Mouse (Mus musculus) cerebral cortex, adult 2 months (tissue): Measurements from ENCODE around the gene Orm3.

ENCODE experiments used
- WGBS: fragments of 180-500 bp; shearing (Covaris S2); methylation state at CpG from one replicate; pipeline ENCODE4 v1.1.7; 2018; 5-methylcytosine and 5-hydroxymethylcytosine counted together

The Orm3 gene

DNA sequence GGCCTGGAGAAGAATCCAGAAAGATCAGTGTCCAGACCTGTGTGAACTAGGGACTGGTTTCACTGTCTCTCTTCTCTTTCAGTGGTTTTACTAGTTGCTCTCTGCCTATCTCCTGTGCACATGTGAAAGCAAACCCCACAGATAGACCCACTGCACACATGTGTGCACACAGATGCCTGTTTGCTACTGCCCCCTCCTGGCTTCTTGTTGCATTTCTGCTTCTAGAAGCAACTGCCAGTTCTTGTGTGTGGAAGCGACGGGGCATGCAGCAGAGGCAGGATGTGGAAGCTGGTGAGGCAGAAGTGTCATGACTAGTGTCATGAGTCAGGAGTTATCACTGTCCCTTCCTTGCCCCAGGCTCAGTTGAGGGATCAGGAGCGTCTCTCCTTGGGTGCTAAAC, 15.9 kb downstream of the Orm3 start:
- WGBS: 77% methylated on average over 3 of the region's 3 CpGs

DNA sequence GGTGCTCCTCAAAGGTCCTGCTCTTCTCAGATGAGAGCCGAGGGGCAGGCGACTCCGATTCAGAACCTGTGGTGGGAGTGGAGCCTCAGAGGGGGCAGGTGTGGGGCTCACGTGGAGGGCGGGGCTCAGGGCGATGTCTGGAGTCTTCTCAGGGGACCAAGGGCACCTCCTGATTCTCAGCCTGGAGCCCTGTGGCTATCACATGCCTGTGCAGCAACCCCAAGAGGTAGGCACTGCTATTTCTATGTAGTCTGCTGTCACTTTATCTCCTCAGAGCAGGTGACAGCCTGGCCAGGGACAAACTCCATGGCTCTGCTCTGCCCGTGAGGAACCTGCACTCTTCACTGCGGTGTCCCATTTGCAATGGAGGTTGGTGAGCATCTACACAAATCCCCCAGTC, 17.4 kb downstream of the Orm3 start:
- WGBS: 95% methylated on average over 8 of the region's 8 CpGs

DNA sequence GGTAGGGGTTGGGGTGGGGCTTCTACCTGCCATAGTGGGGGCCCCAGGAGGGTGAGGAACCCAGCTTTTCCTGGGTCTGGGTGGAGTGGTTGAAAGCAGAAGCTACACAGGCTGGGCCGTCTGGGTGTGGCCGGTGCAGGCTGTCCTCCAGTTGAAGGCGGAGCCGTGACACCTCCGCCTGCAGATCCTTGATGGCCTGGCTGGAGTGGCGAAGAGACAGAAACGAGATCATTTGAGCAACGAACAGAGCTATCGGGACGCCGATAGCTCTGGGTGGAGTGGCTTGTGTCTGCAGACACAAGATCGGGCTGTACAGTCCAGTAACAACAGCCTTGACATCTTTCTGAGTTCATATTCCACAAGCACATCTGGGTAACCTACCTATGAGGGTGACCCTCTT, 18.4 kb downstream of the Orm3 start:
- 96% methylated on average over 12 of the region's 12 CpGs for WGBS

DNA sequence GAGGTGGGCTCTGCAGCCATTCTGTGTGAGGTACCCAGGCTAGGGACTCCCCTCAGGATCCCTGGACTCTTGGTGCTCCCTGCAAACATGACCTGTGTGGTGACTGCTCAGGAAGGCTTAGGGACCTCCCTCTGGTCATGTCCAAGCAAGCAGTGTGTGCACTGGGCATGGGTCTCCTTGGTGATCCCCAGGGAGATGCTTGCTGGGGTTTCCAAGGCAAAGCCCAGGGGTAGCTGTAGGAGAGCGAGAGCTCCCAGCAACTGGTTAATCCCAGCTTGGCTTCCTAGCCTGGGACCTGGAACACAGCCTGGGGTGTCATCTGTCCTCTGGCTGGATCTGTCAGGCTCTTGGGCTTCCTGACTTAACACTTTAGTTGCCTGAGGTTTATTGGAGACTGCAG, 19.4 kb downstream of the Orm3 start:
- WGBS: 73% methylated on average over 1 of the region's 1 CpGs

DNA sequence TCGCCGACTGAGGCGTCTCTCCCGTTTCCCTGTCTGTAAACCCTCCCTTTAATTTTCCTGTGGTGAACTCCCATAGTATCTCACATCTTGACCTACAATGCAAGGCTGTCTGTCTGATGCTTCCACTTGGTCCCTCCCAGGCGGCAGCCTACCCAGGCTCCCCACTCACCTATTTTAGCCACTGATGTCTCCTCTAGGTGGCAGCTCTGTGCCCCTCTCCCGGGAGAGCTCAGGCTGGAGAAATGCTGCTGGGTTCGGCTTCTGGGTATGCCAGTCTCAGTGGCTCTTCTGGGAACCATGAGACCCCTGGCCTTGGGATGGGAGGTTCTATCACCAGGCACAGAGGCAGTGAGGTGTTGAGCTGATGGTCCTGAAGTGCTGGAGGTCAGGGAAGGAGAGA, 21.5 kb downstream of the Orm3 start:
- WGBS: 79% methylated on average over 7 of the region's 7 CpGs

DNA sequence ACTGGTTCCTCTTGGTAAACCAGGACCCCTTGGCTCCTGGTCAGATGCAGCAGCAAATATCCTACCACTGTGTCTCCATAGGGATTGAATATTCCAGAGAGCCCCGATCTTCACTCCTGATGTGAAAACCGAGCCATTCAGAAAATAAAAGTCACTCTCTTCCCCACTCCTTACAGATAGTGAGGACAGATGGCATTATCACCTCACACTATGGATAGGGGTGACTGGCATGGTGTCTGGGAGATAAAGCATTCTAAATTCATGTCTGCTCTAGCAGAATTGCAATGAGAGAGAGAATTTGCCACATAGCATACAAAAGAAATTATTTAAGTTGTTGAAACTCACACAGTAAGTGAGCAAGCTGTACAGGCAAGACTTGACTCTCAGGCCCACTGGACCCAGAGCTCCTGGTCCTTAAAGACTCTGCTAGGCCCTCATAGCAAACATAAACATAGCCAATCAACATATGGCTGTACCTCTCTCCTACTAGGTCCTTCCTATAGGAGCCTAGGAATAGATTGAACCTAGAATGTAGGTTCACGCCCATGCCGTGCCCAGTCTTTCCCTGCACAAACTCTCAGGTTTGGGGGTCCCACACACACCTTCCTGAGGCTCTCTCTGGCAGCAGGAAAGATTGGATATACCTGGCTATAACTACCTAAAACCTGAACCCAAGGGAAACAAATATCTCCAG, 26.9 kb downstream of the Orm3 start:
- 89% methylated on average over 4 of the region's 4 CpGs for WGBS

DNA sequence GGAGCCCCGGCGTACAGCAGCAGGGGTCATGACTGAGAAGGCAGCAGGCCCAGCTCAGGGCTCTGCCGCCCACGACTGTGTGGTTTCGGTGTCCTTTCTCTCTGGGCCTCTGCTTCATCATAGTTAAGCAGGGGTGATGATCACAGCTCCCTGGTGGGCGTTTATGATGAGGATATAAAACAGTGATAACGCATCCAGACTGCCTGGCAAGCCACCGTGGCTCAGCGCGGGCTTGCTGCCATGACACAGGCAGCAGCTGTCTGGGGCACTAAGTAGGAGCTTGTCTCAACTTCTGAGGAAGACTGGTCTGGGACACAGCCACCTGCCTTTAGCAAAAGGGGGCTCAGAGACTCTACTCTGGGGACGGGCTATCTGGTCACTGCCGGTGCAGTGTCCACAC, 27.5 kb downstream of the Orm3 start:
- WGBS: 62% methylated on average over 12 of the region's 12 CpGs

DNA sequence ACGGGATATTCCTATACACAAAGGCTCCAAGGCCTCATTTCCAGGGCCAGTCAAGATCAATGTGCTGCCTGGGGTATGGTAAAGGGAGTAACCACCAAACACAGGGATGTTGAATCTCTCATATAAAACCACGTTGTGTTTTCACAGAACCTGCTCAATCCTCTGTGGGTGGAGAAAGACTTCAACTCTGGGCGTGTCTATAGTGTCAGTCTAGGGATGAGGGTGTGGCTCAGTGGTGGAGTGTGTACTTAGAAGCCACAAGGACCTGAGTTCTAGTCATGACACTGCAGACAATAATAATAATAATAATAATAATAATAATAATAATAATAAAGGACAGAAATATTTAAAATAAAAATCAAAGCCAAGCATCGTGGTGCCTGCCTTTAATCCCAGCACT, 28.3 kb downstream of the Orm3 start:
- WGBS: 86% methylated on average over 4 of the region's 4 CpGs

DNA sequence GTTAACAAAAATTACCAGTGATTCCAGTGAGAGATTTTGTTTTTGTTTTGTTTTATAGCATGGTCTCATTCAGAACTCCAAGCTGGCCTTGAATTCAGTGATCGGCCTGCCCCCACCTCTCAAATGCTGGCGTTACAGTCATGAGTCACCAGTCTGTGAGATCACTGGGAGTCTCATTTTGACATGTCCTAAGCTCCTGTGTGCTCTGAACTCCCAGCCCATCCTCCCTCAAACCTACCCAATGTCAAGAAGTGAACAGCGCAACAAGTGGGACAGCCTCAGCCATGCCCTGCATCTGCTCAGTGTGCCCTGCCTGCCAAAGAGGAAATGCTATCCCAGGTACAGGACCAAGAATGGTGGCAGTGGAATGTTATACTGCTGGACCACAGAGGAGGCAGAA, 29.3 kb downstream of the Orm3 start:
- 87% methylated on average over 3 of the region's 3 CpGs for WGBS

DNA sequence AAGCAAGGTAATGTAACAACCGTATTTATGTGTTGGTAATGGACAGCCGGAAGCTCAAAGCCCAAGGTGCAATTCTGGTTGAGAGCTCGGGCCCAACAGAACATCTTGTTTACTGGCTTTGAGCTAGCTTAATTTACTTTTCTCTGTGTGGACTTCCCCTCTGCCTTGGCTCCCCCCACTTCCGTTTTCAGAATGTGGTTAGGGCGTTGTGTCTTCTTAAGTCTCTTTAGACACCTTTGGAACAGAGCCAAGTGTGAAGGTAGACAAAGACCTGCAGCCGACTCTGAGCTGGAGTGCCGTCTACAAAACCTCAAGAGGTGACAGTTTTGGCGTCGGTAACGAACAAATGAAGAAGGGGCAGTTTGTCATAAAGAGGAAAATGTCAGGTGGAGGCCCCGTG, 29.8 kb downstream of the Orm3 start:
- 66% methylated on average over 11 of the region's 11 CpGs for WGBS

DNA sequence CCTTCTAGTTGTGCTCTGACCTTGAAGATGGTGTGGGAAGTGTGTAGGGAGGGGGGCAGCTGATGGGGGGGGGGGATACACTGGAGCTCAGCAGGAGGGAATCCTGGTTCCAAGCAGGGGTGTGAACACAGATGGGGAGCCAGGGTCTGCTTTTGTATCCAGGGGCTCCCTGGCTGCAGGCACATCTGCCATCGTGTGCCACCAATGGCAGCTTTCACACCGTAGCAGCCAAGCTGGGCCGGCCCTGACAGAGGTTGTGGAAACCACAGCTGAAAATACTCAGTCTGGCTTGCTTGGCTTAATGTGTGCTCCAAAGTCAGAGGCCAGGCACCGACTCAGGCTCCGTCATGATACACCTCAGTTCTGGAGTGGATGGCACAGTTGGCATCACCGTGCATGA, 32.1 kb downstream of the Orm3 start:
- 68% methylated on average over 6 of the region's 6 CpGs for WGBS

DNA sequence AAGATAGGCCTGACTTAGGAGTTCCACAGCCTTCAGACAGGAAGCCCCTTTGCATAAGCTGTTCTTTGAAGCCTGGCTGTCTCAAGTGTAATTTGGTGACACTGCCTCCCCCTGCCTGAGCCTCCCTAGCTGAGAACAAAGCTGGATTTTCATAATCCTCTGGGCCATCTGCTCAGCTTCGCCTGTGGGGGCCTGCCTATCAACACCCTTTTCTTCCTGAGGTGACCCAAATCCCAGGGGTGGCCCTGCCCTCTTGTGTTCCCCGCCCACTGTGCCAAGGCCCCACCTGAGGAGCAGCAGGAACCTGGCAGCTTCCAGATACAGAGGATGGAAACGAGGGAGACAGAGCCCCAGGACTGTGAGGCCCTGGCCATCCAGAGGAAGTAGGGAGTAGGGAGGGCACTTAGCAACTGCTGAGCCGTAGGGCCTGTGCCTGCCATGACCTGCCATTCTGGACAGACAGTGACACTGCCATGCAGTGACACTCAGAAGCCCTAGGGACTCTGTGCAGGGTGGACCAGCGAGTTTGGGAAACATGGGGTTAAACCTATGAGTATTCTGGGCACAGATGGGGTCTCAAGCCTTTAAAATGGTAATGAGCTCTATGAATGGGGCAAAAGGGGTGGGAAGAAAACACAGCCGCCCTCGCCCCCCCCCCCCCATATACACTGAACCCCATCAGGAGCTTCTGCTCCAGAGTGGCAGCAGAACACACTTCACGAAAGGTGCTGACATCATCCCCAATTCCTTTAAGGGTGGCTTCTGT, 33.3 kb downstream of the Orm3 start:
- WGBS: 65% methylated on average over 8 of the region's 8 CpGs

DNA sequence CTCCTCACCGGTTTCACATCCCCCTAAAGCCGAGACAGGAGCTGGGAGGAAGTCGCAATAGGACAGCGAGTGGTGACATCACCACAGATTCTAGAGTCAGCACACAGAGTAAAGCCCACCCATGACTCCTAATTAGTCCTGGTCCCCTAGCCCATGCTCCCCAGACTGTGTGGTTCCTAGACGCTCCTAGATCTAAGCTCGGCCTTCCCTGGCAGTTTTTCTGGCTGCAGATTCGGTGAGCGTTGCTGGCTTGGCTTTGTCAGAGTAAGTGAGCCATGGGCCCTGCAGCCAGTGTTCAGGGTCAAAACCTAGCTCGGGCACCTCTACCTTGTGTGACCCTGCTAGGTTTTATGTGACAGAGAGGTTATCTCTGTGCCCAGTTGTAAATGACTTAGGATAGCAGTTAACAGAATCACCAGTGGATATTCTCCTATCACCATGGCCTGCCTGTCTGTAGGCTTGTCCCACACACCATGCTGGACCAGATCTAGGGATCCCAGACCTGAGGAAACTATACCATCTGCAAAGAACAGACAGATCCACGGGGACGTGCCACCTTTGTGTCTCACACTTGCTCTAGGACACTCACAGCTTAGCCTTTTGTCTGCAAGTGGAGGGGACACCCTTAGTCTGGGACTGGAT, 34.0 kb downstream of the Orm3 start:
- WGBS: 78% methylated on average over 11 of the region's 11 CpGs

DNA sequence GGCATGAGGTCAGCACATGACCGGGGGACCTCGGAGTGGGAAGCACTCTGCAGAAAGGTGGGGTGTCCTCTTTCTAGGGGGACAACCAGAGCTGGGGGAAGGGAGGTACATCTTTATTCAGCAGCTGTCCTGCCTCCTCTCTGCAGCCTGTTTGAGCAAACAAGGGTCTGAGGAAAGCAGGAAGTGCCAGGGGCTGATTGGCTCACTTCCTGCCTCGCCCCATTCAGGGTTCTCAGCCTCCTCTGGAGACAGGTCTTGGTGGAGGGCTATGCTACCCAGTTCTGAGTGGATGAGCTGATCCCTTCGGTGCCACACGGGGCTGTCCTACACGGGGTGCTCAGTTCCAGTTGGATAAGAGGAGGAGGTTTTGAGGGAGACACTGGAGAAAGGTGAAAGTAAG, 35.4 kb downstream of the Orm3 start:
- WGBS: 74% methylated on average over 6 of the region's 6 CpGs

DNA sequence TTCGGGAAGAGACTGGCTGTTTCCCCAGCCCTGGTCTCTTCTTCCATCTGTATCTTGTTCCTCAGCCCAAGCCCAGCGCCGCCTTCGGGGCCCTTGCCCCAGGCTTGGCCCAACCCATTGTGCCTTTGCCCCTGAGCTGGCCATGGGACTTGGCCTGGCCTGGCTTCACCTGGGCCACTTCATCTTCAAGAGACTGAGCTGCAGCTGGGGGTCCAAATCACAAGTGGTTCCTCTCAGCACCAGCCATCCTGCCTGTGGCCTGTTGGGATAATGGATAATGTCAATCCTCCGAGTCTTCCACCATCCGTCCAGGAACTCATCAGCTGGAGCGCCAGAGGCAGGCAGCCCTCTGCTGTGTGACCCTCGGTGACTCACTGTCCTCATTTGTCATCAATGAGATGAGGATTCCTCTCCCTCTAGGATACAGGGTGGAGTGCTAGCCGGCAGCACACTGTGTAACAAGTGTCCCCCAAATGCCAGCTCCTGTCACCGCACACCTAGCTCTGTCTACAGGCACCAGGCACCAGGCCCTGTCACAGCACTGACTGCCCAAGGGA, 42.1 kb downstream of the Orm3 start:
- 94% methylated on average over 10 of the region's 10 CpGs for WGBS

DNA sequence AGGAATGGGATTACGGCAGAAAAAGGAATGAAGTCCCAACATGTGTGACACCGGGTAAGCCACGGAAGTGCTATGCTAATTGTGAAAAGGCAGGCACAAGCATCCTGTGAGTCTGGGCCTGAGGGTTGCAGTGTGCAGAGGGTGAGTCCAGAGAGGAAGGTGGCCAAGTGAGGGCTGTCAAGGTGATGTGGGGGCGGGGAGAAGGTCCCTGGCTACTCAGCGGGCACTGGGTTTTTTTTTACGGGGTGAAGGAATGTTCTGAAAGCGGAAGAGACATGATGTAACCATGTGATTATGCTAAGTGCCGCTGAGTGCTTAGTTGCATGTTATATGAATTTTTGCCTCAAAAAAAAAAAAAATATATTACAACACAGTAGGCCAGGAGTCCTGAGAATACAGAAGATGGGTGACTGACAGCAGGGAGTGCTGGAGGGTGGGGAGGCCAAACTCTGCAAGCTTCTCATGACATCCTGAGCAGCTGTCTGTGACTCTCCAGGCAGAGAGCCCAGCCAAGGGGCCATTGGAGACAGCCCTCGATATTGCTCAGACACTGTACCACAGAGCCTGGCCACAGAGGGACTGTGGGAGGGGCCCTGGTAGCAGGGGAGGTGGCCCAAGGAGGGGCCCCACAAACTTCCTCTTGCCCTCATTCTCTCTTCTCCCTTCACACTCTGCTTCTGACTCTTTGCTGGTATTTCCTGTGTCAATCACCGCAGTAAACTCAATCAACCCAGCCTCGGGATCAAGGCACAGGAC, 43.1 kb downstream of the Orm3 start:
- 74% methylated on average over 11 of the region's 11 CpGs for WGBS

DNA sequence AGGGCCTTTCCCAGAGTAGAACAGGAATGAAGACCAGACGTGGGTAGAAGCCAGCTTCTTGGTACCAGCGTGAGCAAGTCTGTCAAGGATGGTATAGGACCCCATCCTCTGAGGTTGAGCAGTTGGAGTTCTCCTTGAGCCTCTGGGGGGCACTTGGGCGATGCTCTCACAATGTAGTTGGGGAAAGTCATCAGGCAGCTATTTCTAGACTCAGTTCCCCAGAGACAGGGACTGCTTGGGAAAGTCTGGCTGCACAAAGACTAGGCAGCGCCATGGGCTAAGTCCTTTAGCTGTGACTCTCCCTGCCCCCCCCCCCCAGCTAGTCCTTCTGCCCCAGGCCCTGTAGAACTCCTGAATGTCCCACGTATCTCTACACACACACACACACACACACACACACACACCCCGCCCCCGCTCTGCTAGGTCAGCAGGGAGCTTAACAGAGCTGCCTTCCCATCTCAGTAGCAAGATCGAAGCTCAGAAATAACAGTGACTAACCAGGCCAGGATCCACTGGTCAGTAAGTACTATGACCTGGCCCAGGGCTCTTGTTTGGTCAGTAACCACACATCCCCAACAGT, 43.8 kb downstream of the Orm3 start:
- WGBS: 69% methylated on average over 8 of the region's 8 CpGs

DNA sequence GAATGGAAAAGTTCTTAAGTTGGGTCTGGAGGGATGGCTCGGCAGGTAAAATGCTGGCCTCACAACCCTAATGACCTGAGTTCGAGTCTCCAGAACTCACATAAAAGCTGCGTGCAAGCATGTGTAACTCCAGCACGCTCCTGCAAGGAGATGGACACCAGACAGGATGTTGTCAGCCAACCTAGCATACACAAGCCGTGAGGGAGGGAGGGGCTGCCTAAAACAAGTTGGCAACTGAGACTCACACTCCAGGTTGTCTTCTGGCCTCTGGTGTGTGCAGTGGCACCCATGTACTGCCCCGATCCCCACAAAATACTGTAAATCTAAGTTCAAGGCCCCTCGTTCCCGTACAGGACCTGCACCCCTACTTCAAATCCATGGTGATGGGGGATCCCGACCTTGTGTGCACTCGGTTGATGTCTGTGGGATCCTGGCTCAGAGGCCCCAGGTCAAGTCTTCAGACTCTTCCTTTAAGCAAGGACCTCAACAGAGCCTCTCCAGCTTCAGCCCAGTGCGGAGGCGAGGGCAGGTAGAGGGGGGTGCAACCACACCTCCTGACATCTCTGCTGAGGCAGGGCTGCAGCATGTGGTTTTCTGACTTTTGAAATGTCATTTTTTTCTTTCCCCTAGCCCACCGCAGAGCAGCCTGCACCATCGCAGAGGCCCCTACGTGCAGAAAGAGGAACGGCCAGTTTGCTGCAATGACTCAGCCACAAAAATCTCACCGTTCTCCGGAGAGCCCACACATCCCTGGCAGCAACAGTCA, 44.8 kb downstream of the Orm3 start:
- WGBS: 81% methylated on average over 18 of the region's 18 CpGs

DNA sequence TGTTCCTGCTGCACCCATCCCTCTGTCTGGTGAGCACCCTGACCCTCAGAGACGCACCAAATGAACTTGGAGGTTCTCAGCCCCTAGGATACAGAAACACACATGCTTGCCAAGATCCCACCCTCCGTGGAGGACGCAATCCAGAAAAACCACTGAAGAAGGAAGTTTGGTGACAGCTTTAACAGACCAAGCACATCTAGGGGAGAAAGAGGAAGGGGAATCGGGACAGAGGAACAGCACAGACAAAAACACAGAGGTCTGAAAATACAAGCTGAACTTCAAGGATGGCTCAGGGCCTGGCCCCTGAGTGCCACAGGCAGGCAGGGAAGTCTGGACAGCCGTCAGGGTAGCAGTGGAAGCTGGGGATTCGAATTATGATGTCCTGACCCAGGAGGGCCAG, 45.7 kb downstream of the Orm3 start:
- WGBS: 82% methylated on average over 6 of the region's 6 CpGs

DNA sequence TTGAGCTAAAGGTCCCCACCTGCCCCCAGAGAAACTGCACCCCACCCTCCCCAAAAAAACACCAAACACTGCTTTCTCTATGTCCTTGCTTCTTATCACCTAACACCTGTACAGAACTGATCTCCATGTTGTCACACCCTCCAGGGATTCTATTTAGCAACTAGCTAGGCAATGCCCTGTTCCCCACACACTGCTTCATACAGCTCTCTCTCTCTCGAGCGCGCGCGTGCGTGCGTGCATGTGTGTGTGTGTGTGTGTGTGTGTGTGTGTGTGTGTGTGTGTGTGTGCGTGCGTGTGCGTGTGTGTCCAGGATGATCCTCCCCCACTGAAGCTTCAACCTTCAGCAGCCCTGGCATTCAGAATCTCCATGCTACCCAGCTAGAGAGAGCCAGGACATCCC, 46.1 kb downstream of the Orm3 start:
- WGBS: 89% methylated on average over 10 of the region's 10 CpGs

DNA sequence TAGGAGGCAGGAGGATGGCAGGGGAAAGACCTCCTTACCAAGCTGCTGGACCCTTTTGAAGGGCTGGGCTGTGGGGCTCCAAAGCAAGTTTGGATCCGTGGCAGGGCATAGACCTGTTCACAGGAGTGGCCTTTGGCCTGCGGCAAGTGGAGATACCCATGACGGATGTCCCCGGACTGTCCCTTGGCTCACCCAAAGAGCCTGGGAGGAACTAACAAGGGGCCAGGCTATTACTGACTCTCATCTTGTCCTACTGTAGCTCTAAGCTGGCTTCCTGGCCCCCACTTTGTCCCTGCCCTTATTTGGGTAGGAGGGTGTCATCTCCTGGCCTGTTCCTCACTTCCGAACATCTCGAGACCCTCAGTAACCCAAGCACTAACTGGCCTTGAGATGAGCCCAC, 46.6 kb downstream of the Orm3 start:
- whole genome bisulfite sequencing: 68% methylated on average over 6 of the region's 6 CpGs
